Mouse (Mus musculus): ENCODE results near the gene Hoxd1.

The Hoxd1 gene

DNA sequence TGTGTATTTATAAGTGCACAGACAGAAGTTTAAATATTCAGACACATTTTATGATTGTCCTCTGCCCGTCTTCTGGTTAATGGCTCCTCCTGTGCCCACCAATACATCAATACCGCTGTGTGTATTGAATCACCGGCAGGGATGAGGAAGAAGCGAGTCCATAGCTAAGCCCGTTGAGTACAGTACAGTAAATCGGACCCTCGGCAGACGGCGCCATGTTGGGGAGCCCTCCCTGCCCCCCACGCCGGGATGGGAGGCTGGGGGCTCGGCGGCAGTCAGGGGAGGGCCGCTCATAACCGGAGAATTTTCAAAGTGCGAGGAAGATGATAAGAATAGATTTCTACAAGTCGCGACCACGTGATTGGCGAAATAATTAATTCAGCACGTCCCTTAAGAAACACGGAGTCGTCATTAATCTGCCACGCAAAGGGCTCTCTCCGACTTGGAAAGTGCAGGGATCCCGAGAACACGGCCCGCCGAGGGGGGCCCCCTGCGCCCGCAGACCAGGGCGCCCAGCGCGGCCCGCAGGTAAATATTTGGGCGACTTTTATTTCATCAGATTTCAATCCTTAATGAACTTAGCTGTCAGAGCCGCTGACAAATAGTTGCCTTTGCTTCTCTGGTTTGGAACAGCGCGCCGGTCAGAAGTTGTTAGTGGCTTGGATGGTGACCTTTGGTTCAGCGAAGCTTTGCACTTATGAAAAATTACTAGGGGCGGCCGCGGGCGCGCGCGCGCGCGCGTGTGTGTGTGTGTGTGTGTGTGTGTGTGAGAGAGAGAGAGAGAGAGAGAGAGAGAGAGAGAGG lies 30.1 kb upstream of the Hoxd1 start:
- DNase-seq (ENCODE audit: low spot score in 2 of 2): no peak

DNA sequence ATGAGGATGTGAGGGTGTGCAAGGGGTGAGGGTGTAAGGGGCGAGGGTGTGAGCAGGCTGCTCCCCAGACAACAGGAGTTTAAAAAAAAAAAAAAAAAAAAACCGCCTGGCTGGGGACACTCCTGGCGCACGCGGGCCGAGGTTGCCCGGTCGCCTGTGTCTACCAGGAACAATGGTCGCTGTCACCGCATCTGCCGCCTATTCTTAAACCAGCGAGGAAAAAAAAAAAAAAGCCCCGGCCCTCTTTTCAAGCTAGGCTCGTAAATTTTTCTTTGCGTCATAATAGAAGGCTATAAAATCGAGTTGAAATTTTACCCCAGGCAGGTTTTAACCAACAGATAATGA lies 29.5 kb upstream of the Hoxd1 start:
- no peak for DNase-seq (ENCODE audit: low spot score in 2 of 2)

DNA sequence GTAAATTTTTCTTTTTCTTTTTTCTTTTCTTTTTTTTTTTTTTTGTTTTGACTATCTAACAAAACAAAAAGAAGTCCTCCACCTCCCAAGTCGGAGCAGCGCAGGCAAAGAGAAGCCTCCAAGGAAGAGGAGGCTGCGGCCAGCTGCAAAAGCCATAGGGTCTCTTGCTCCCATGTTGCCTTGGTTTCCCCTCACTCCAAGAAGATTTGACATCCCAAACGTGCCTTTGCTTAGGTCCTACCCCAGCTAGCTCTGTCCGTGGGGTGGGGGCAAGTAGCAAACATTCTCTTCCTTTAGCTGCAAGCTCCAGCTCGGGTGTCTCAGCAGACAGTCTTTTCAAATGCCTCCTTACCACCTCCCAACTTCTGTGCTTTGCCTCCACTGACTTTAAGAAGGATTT lies 29.0 kb upstream of the Hoxd1 start:
- DNase-seq (ENCODE audit: low spot score in 2 of 2): no peak

DNA sequence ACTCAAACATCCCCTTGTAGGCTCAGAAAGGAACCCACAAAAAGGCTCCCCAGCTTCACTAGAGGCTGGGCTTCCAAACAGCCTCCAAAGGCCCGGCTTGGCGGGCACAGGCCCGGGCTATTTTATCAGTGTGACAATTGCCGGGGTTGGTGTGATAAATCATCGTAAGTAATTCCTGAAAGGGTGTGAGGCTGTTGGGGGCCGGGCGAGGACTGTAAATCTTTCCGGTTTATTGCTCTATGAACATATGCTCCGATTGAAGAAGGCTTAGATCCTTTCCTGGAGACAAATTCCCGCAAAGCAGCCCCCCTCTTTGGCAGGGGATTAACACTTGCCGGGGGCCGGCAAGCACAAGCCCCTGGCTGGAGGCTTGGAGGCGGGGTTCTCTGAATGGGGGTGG lies 28.3 kb upstream of the Hoxd1 start:
- DNase-seq (ENCODE audit: low spot score in 2 of 2): no peak

DNA sequence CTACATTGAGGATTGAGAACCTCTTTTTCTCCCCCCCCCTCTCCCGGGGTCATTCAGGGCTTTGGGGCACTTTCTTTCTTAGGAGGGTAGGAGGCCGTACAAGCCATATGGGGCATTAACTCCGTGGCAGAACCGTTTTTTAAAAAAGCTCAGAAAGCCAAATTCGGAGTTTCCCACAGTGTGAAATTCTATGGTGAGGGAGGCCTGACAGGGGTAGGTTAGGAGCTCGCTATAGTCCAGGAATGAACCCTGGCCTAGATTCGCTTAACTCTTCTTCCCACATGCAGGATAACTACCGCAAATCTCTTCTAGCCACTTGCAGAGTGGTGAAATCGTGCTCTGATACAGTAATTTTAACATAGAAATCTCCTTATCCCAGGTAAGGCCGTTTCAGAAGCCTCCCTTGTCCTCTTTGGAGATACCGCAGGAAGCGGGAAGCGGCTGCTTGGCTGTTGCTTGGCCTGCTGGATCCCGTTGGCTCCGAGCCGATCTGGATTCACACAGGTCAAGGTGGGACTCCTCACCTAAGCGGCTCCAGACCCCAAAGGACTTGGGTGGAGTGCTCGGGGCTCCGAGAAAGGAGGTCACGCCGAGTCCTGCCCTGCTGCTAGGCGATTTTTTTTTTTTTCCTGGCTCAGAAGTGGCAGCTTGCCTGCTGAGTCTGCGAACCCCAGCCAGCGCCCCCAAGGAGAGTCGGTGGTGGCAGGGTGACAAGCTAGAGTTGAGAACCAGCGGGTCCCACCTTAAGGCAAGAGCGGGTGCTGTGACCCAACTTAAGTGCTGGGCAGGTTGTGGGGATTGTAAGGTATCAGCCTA lies 27.6 kb upstream of the Hoxd1 start:
- no peak for DNase-seq (ENCODE audit: low spot score in 2 of 2)

DNA sequence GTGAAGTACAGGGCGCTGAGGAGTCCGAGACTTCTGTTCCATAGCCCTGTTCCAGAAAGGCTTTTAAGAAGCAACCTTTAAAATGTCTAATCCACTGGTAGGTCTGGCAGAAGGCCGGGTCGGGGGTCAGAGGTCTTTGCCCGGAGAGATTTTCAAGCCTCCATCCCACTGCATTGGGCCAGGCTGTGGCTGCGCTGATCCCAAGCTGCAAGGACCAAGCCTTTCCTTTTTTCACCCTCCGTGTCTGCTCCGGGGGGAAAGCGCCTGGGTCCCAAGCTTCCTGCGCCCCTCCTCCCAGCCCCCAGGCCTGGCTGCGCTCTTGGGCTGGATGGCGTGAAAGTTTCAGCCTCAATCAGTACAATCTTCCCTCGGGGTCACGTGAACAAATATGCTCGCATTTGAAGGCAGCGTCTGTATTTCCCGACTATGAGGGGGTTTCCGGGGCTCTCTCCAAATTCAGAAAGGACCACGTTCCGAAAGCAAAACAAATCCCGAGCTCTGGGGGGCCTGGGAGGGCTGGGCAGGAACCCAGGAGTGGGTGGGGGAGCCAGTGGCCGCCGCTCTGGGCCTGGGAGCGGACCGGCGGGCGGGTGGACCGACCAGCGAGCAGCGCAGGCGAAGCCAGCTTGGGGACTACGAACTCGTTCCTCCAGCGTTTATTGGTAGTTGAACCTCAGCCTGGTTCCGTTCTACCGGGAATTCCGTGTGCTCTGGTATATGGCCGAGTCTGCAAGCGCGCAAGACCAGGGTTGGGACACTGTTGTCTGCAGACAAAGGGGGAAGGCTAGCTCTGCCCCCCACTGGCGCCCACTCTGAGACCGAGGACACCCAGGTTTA lies 26.7 kb upstream of the Hoxd1 start:
- DNase-seq (ENCODE audit: low spot score in 2 of 2): no peak

DNA sequence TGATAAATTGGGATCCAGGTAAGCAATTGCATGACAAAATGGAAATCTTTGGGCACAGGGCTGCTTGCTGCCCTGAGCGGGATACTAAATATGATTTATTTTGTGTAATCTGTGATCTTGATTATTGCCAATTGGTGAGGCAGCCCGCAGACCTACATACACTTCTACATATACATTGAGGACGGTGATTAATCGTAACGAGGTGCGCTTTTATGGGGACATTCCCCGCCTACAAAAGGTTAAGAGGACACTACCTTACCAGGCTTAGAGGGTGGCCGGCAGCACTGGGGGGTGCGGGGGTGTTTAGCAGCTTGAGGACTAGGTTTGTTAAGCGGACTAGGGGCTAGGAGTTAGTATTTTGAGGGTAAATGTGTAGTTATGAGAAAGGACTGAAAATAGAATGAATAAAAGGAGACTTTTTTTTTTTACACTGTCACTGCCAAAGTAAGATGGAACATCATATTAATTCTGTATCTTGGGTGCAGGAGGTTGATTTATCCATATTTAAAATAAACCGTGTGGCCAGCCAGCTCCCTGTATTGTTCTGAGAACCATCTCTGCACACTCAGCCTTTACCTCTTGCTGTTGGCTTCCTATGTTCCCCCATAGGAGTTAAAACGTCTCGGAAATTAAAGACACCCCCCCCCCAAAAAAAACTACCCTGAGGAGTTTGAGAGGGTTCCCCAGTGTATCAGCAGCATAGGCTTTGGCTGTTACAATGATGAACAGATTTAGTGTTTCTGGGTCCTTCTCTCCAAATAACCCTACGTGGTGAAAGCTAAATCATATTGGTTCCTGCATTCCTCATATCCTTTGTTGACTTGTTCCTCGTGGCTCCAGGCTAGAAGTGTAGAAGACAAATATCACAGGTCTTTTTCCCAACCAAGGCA lies 25.8 kb upstream of the Hoxd1 start:
- DNase-seq (ENCODE audit: low spot score in 2 of 2): no peak

DNA sequence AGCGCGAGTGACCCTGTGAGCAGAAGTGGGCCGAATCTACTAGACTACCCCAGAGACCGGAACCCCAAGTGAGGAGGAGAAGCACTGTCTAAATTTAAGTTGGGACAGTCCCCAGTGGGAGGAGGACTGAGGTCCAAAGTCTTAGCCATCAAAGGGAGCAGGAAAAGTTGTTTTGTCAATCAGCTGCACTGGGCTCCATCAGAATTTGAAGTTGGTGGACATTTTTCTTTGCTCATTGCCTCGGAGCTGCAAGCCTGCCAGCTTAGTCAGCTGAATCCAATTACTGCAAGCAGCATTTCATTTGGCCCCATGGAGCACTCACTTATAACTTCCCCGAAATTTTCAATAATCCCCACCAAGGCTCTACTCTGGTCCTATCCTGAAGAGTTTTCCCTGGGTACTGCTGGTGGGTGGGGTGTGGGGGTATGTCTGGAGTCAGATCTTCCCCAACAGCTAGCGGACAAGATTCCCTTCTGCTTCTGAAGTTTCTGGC lies 25.2 kb upstream of the Hoxd1 start:
- DNase-seq (ENCODE audit: low spot score in 2 of 2): no peak

DNA sequence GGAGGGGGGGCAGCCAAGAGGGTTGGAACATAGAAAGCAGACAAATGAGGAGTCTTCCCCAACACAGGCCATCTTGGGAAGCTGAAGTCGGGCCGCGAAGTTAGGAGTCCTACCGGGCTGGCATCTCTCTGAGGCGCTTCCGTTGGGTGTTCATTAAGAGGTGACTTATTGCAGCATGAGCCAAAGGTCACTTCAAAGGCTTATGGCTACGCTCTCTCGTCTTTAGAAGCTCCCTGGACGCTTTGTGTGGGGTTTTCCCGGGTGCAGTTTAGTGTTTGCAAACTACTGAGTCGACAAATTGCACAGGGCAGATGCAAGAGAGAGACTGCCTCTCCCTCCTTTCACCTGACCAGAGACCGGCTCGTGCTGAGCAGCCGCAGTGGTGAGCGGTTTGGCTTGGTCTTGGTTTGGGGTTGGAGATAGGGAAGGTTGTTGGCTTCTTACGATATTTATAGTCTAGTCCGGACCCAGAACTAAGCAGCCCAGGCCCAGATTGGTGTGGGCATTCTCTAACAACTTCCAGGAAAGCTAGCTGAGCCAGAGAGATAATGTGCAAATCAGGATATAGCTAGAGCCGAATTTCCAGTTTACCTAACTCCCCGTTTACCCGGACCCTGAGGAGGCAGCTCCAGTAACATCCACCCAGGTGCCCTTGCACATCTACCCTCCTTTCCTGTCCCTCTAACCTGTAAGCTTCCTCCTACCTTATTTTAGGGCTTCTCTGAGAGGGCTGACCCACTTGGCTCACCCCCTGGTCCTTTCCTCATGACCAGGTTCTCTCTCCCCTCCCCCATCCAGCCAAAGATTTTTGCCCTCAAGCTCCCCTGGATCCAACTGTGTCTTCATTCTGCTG lies 23.9 kb upstream of the Hoxd1 start:
- DNase-seq (ENCODE audit: low spot score in 2 of 2): no peak

DNA sequence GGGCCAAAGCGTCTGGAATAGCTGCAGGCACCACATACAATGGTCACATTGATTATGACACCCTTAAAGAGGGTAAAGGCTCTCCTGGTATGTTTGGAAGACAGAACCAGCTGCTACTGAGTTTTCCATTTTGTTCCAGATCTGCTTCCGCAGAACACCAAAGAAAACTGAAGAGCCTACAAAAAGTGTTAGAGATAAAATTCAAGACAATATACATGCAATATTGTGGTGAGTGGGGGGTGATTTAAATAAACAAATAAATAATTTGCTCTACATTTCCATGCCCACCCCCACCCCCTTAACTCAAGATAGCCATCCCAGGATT lies 23.3 kb upstream of the Hoxd1 start:
- DNase-seq (ENCODE audit: low spot score in 2 of 2): no peak

DNA sequence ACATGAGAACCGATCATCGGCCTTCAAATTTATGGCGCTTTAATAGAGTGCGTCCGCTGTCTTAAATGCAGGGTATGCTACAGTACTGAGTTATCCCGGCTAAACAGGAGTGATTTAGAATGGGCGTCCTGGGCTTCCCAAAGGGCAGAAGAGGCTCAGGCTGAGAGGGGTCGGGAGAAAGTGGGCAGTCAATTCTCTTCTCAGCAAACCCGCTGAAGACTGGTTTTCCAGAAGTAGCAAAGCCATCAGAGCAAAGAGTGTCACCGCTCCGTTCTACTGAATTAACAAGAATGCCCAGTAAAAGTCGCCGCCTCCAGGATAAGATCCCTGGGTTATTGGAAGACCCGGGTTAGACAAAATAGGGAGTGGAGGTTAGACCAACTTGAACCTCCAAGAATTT lies 22.9 kb upstream of the Hoxd1 start:
- DNase-seq (ENCODE audit: low spot score in 2 of 2): no peak

DNA sequence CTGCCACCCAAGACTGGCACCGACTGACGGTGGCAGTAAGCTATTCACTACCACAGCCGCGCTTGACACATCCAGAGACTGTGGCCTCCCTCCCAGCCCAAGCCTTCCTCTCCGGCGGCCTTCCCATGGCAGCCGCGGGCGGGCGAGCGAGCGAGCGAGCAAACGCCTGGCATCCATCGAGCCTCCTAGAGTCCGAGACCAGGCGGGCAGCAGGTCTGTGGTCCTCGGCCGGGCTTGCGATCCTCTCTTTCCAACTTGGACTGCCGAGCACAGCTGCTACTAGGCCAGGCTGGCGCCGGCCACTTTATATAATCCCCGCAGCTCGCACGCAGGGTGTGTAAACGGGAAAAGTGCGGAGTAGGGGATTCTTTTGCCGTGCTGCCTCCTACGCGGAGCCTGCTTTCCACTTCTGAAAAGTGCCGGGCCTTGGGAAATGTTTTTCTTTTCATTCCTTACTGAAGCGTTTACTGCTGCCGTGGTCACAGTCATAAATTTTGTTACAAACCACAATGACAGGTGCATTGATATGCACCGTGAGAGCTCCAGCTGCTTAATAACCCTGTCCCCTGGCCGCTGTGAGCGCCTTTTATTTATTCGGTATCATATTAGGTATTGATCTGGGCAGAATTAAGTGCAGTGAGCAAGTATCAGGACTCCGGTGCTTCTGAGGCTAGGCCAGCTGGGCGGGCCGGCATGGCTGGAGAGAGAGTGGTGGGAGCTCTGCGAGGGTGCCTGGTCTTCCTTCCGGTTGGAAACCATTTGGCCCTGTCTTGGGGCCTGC lies 22.3 kb upstream of the Hoxd1 start:
- DNase-seq (ENCODE audit: low spot score in 2 of 2): no peak

DNA sequence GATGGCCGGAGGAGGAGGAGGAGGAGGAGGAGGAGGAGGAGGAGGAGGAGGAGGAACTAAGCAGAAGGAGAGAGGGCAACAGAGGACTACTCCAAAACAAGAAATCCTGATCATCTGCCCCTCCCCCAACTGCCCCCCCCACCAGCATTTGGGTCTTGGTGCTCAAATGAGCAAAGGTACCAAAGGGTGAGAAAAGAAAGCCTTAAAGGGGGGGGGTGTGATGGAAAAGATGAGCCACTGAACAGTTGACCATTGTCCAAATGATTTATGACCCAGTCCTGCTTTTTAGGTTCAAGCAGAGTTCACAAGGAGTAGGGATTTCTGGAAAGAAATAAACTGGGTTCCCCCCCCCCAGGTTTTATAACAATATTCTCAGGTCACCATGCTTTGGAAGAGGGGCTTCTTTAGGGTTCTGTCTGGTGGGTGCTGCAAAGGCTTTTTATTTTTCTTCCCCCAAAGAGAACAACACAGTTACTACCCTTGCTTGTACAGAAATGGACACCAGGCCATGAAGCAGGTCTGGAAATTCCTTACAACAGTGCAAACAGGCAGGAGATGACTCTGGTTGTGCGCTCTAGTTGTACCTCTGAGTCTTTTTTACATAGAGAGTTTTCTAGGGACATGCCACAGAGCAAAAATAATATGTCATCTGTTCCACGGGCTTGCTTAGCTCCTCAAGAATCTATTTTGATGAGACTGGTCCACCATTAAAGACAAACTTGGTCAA lies 21.4 kb upstream of the Hoxd1 start:
- no peak for DNase-seq (ENCODE audit: low spot score in 2 of 2)

DNA sequence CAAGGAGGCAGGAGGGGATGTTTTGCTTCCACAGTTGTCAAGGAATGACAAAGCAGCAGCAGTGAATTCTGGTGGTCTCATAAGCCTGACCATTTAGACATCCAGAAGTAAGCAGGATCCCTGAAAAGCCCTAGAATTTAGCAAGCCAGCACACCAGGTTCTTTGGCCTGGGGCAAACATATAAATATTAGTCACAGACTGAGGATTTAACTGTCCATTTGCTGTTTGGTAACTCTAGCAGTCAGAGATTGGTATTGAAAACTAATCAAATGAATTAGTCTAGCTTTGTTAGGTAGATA lies 20.9 kb upstream of the Hoxd1 start:
- DNase-seq (ENCODE audit: low spot score in 2 of 2): no peak

DNA sequence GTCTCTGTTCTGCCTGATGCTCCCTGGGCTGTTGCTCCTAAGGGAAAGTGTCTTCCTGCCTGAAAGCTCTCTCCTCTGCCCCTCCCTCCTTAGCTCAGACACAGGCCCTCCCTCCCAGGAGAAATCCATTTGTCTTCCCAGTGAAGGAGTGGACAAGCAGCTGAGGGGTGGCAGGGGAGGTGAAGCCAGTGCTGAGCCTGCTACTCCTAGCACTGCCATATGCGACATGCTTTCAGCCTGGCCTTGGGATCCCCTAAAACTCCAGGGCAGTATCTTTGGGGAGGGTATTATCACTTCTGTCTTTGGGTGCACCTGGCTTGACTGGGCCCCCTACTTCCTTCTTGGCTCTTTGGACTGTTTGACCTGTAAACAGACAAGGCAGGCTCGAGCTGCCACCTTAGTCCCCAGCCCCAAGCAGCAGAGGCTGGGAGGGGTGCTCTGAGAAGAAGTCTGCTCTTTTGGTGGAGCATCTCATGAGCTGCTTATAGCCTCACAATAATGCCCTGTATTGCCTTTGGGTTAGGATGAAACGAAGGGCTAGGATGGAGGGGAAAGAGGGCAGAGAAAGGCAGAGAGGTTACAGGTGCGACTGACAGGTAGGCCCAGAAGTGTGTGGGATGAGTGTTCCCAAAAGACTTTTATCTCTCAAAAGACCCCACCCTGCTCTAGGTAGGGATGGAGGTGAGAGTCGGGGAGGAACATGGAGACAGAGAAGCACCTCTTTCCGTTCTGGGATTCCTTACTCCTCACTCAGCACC lies 17.1 kb upstream of the Hoxd1 start:
- DNase-seq (ENCODE audit: low spot score in 2 of 2): no peak

DNA sequence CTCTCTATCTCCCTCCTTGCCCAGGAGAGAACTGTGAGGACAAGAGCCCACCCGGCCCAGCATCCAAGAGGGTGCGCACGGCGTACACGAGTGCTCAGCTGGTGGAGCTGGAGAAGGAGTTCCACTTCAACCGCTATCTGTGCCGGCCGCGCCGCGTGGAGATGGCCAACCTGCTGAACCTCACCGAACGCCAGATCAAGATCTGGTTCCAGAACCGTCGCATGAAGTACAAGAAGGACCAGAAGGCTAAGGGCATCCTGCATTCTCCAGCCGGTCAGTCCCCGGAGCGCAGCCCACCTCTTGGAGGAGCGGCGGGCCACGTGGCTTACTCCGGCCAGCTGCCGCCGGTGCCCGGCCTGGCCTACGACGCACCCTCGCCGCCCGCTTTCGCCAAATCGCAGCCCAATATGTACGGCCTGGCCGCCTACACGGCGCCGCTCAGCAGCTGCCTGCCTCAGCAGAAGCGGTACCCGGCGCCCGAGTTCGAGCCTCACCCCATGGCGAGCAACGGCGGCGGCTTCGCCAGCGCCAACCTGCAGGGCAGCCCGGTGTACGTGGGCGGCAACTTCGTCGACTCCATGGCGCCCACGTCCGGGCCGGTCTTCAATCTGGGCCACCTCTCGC lies 16.4 kb upstream of the Hoxd1 start:
- no peak for DNase-seq (ENCODE audit: low spot score in 2 of 2)

DNA sequence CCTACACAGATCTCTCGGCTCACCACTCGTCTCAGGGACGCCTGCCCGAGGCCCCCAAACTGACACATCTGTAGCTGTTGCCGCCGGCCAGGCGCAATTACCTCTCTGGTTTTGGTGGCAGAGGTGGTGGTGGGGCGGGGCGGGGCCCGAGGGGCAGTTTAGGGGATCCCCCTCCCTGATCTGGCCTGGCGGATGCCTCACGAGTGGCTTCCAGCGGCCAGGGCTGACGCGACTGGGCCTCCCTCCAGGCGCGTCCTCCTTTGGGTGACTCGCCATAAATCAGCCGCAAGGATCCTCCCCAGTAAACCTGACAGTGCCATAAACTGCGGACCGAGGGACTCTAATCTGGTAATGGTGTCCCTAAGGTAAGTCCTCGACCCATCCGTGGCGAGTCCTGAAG lies 15.8 kb upstream of the Hoxd1 start:
- DNase-seq (ENCODE audit: low spot score in 2 of 2): no peak

DNA sequence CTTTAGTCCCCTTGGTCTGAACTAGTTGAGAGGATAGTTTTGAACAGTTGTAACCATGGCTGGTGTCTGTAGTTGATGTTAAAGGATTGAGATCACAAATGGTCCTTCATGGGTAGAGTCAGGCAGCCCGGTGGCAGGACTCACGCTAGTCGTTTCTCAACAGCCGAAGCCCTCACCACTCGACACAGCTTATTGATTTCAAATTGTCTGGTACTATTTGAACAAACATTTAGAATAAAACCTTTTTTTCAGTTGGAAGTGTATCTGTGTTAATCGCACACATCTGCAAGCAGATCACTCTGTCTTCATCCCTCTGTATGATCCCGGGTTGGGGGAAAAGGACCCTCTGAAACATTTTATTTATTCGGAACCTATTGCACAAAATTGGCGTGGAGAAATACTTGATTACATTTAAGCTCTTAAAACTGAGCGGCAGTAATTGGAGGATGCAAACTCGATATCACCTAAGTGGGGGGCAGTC lies 15.1 kb upstream of the Hoxd1 start:
- no peak for DNase-seq (ENCODE audit: low spot score in 2 of 2)
